Mouse (Mus musculus) midbrain, embryonic 13.5 days (tissue): ENCODE results near the gene Olfr683. TPM values are rescaled to one million over a fixed set of nuclear protein-coding genes. Genes with fewer than 3 reads are reported as not detected.
"Not testable (repeated sequence)": the region's sequence is repeated elsewhere in the genome, so short reads cannot be mapped to it uniquely, and the experiment has no call there.

ENCODE experiments used
- ATAC-seq: fragments of 200-750 bp; cut with Nextera tagmentation; 2 replicates; pipeline ENCODE4 v1.8.0; 2017; ENCODE audit warnings: mild to moderate bottlenecking, moderate TSS enrichment, moderate library complexity
- H3K27ac ChIP-seq: fragments of 300-500 bp; sonication (generic); 2 replicates; pipeline ENCODE4 v1.5.1; 2015; ENCODE audit warnings: inconsistent platforms, mild to moderate bottlenecking, moderate library complexity
- H3K27me3 ChIP-seq: fragments of 300-500 bp; sonication (generic); 2 replicates; pipeline ENCODE4 v1.6.1; 2015; ENCODE audit warnings: mild to moderate bottlenecking, inconsistent platforms
- H3K36me3 ChIP-seq: fragments of 300-500 bp; sonication (generic); 2 replicates; pipeline ENCODE4 v1.6.1; 2015; ENCODE audit warnings: mild to moderate bottlenecking, inconsistent platforms
- H3K4me1 ChIP-seq: fragments of 300-500 bp; sonication (generic); replicated peaks from 2 replicates; pipeline ENCODE4 v1.6.1; 2015; ENCODE audit warnings: inconsistent platforms
- H3K4me2 ChIP-seq: fragments of 300-500 bp; sonication (generic); replicated peaks from 2 replicates; pipeline ENCODE4 v1.6.1; 2015; ENCODE audit warnings: moderate library complexity, mild to moderate bottlenecking, inconsistent platforms
- H3K4me3 ChIP-seq: fragments of 300-500 bp; sonication (generic); replicated peaks from 2 replicates; pipeline ENCODE4 v1.5.1; 2015; ENCODE audit warnings: mild to moderate bottlenecking, inconsistent platforms
- H3K9ac ChIP-seq: fragments of 300-500 bp; sonication (generic); replicated peaks from 2 replicates; pipeline ENCODE4 v1.6.1; 2015; ENCODE audit warnings: mild to moderate bottlenecking, inconsistent platforms
- H3K9me3 ChIP-seq: fragments of 300-500 bp; sonication (generic); 2 replicates; pipeline ENCODE4 v1.6.1; 2016; ENCODE audit warnings: mild to moderate bottlenecking, inconsistent platforms
- WGBS: fragments of 180-500 bp; shearing (Covaris S2); methylation state at CpG from one replicate; pipeline ENCODE4 v1.1.7; 2015; 5-methylcytosine and 5-hydroxymethylcytosine counted together
- polyA plus RNA-seq: library from polyadenylated mRNA; unstranded; fragments of >200 nt; fragmentation: Nextera tagmentation; extraction: Ambion mirVana; gene quantifications from 2 replicates; pipeline ENCODE4 v1.2.1, GENCODE M21; 2015

The Olfr683 gene
- not detected in 2 replicates for polyA plus RNA-seq

GRCm38 (mm10) chr7:105146912-105147311 is at the start of gene Olfr683:
TSS of gene Olfr683 (minus strand) at chr7:105147012.
- 78% methylated on average over 1 of the region's 1 CpGs for WGBS
- H3K9ac ChIP-seq: no peak within 1 kb of the TSS
- H3K4me2 ChIP-seq: no peak within 1 kb of the TSS
- H3K27ac ChIP-seq: no peak within 1 kb of the TSS
- no peak for ATAC-seq
- H3K36me3 ChIP-seq: no peaks in the 10 kb centered on the region
- H3K4me1 ChIP-seq: no peaks in the 10 kb centered on the region
- no peaks in the 10 kb centered on the region for H3K27me3 ChIP-seq
- no peak within 1 kb of the TSS for H3K4me3 ChIP-seq
- no peaks in the 10 kb centered on the region for H3K9me3 ChIP-seq

- H3K9ac ChIP-seq: no peak within 1 kb of the TSS
- WGBS: 97% methylated on average over 1 of the region's 1 CpGs
- ATAC-seq: no peak
Observed at GRCm38 (mm10) chr7:105185912-105186311, 39.1 kb upstream of the Olfr683 start, which contains the start of gene Olfr685. TSS of gene Olfr685 (minus strand) at chr7:105186012.

GRCm38 (mm10) chr7:105170773-105171172 is 24.0 kb upstream of the Olfr683 start:
- no peak overlapping the region for H3K4me3 ChIP-seq
- ATAC-seq: no peak

More at GRCm38 (mm10) chr7:105185912-105186311, 39.1 kb upstream of the Olfr683 start, which contains the start of gene Olfr685:
- no peaks in the 10 kb centered on the region for H3K9me3 ChIP-seq
- H3K36me3 ChIP-seq: no peaks in the 10 kb centered on the region
- H3K27me3 ChIP-seq: no peaks in the 10 kb centered on the region
- H3K27ac ChIP-seq: no peak within 1 kb of the TSS
- no peaks in the 10 kb centered on the region for H3K4me1 ChIP-seq
- H3K4me2 ChIP-seq: no peak within 1 kb of the TSS
- H3K4me3 ChIP-seq: no peak within 1 kb of the TSS

GRCm38 (mm10) chr7:105163553-105163952 is 16.7 kb upstream of the Olfr683 start, which contains the start of gene Olfr684:
TSS of gene Olfr684 (minus strand) at chr7:105163653.
- H3K27me3 ChIP-seq: no peaks in the 10 kb centered on the region
- no peak within 1 kb of the TSS for H3K4me3 ChIP-seq
- 79% methylated on average over 1 of the region's 1 CpGs for WGBS
- no peak within 1 kb of the TSS for H3K9ac ChIP-seq
- H3K9me3 ChIP-seq: no peaks in the 10 kb centered on the region
- no peak within 1 kb of the TSS for H3K27ac ChIP-seq
- no peaks in the 10 kb centered on the region for H3K4me1 ChIP-seq
- H3K36me3 ChIP-seq: no peaks in the 10 kb centered on the region
- no peak for ATAC-seq
- H3K4me2 ChIP-seq: no peak within 1 kb of the TSS

More at GRCm38 (mm10) chr7:105170773-105171172, 24.0 kb upstream of the Olfr683 start:
- 55% methylated on average over 4 of the region's 4 CpGs for WGBS
- no peaks in the 10 kb centered on the region for H3K36me3 ChIP-seq
- no peak overlapping the region for H3K27ac ChIP-seq
- H3K9ac ChIP-seq: no peak overlapping the region
- no peak overlapping the region for H3K4me2 ChIP-seq
- no peaks in the 10 kb centered on the region for H3K9me3 ChIP-seq
- no peaks in the 10 kb centered on the region for H3K27me3 ChIP-seq
- H3K4me1 ChIP-seq: no peaks in the 10 kb centered on the region

- 79% methylated on average over 2 of the region's 2 CpGs for WGBS
Observed at GRCm38 (mm10) chr7:105141275-105141674, 5.5 kb downstream of the Olfr683 start.

DNA sequence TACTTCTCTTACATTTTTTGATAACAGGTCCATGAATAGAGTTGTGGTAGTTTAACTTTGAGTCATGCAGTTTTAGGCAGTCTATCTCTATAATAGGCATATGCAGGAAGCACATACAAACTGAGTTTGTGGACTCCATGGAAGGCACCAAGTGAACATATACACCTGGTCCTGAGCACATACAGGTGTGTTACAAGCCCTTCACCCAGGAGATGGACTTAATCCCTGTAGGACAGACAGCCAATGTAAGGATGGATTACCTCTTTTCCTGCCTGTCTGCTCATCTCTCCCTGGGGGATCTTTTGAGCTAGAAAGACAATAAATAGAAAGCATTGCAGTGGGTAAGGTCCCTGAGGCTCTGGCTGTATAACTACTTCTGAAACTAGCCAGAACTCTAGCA is 30.3 kb downstream of the Olfr683 start, which contains the start of gene Olfr681:
TSS of gene Olfr681 (plus strand) at position 301 of the 400 bp plus-strand sequence.
- Histone ChIP-seq H3K4me3 (no peak within 1 kb of the TSS), H3K27me3 (no peaks in the 10 kb centered on the region), H3K36me3 (no peaks in the 10 kb centered on the region), H3K9ac (no peak within 1 kb of the TSS), H3K9me3 (no peaks in the 10 kb centered on the region), H3K4me2 (no peak within 1 kb of the TSS), H3K27ac (no peak within 1 kb of the TSS), H3K4me1 (no peaks in the 10 kb centered on the region)
- ATAC-seq: no peak

More at GRCm38 (mm10) chr7:105141275-105141674, 5.5 kb downstream of the Olfr683 start:
- H3K27me3 ChIP-seq: no peaks in the 10 kb centered on the region
- H3K9ac ChIP-seq: no peak overlapping the region
- H3K4me2 ChIP-seq: no peak overlapping the region
- H3K27ac ChIP-seq: no peak overlapping the region
- H3K36me3 ChIP-seq: no peaks in the 10 kb centered on the region
- no peak for ATAC-seq
- H3K4me3 ChIP-seq: no peak overlapping the region
- H3K4me1 ChIP-seq: no peaks in the 10 kb centered on the region
- H3K9me3 ChIP-seq: no peaks in the 10 kb centered on the region

- not testable (repeated sequence) for H3K4me2 ChIP-seq, H3K9ac ChIP-seq, H3K4me1 ChIP-seq, H3K36me3 ChIP-seq, H3K9me3 ChIP-seq, ATAC-seq, H3K4me3 ChIP-seq, H3K27ac ChIP-seq, H3K27me3 ChIP-seq
Observed at GRCm38 (mm10) chr7:105092717-105093116, 54.1 kb downstream of the Olfr683 start, which contains the start of gene Olfr680-ps1. TSS of gene Olfr680-ps1 (minus strand) at chr7:105092817.

Other genes starting within 250 kb of the Olfr683 start
- gene Olfr667, start 225.5 kb downstream of the Olfr683 start, polyA plus RNA-seq: not detected in 2 replicates
- not detected in 2 replicates for gene Olfr668, start 219.0 kb downstream of the Olfr683 start, polyA plus RNA-seq
- not detected in 2 replicates for gene Olfr669, start 212.8 kb downstream of the Olfr683 start, polyA plus RNA-seq
- gene Olfr670, start 184.4 kb downstream of the Olfr683 start, polyA plus RNA-seq: not detected in 2 replicates
- not detected in 2 replicates for gene Olfr671, start 167.9 kb downstream of the Olfr683 start, polyA plus RNA-seq
- gene Olfr672, start 145.0 kb downstream of the Olfr683 start, polyA plus RNA-seq: not detected in 2 replicates
- not detected in 2 replicates for gene Olfr675, start 118.6 kb downstream of the Olfr683 start, polyA plus RNA-seq
- gene Olfr676, start 114.3 kb downstream of the Olfr683 start, polyA plus RNA-seq: not detected in 2 replicates
- not detected in 2 replicates for gene Olfr677, start 95.6 kb downstream of the Olfr683 start, polyA plus RNA-seq
- gene Olfr678, start 82.5 kb downstream of the Olfr683 start, polyA plus RNA-seq: not detected in 2 replicates
- gene Olfr679, start 65.8 kb downstream of the Olfr683 start, polyA plus RNA-seq: not detected in 2 replicates
- gene Olfr680-ps1, start 54.2 kb downstream of the Olfr683 start, polyA plus RNA-seq: not detected in 2 replicates
- gene Olfr681, start 30.2 kb downstream of the Olfr683 start, polyA plus RNA-seq: not detected in 2 replicates
- gene Olfr684, start 16.6 kb upstream of the Olfr683 start, polyA plus RNA-seq: not detected in 2 replicates
- gene Olfr685, start 39.0 kb upstream of the Olfr683 start, polyA plus RNA-seq: not detected in 2 replicates
- gene Olfr686, start 60.5 kb upstream of the Olfr683 start, polyA plus RNA-seq: not detected in 2 replicates
- gene Olfr688, start 141.1 kb upstream of the Olfr683 start, polyA plus RNA-seq: not detected in 2 replicates
- gene Olfr689, start 164.2 kb upstream of the Olfr683 start, polyA plus RNA-seq: not detected in 2 replicates
- not detected in 2 replicates for gene Olfr690, start 187.1 kb upstream of the Olfr683 start, polyA plus RNA-seq
- 0.13 and 0.21 TPM in 2 replicates for gene Olfr691, start 195.3 kb upstream of the Olfr683 start, polyA plus RNA-seq
- gene Olfr692, start 221.2 kb upstream of the Olfr683 start, polyA plus RNA-seq: not detected in 2 replicates
- not detected in 2 replicates for gene Gm5901, start 228.0 kb upstream of the Olfr683 start, polyA plus RNA-seq